Mouse (Mus musculus) small intestine, adult 2 months (tissue): ENCODE measurements around the gene Spcs3.

Experiments used
- CTCF ChIP-seq: fragments of 200-500 bp; IDR thresholded peaks from 2 replicates; pipeline ENCODE4 v1.5.1; 2012; ENCODE audit warnings: low read depth, mild to moderate bottlenecking, control low read depth, inconsistent platforms, low read length, moderate library complexity, mixed read lengths; ENCODE audit not compliant: insufficient replicate concordance, insufficient read length; ENCODE audit errors: extremely low read depth
- POLR2A ChIP-seq: fragments of 200-500 bp; IDR thresholded peaks from 2 replicates; pipeline ENCODE4 v1.6.1; 2012; ENCODE audit warnings: low read depth, mild to moderate bottlenecking, control low read depth, inconsistent platforms, low read length, moderate library complexity

DNA sequence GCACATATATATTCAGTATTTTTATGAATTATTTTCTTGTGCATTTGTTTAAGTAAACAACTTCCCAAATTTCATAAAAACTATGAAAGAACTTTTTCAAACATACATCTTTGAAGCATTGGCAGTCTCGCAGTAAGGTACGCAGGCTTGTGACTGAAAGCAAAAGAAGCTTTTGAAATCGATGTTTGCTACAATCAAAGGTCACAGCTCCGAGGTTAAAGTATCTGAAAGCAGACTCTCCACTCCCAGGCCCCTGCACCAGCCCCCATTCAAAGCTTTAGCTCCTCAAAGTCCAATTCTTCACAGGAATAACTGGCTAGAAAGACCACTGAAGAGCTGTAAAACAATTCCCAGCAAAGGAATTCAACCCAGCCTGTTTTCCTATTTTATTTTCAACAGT is 9.3 kb downstream of the Spcs3 start:
- TF ChIP-seq CTCF (no peak), POLR2A (no peak)
